Mouse (Mus musculus) embryonic facial prominence, embryonic 14.5 days (tissue): ENCODE data around the gene Sox21. TPM values are rescaled to one million over a fixed set of nuclear protein-coding genes. Genes with fewer than 3 reads are reported as not detected.

Source experiments
- ATAC-seq: fragments of 200-750 bp; cut with Nextera tagmentation; 2 replicates; pipeline ENCODE4 v1.8.0; 2017; ENCODE audit warnings: low read depth, moderate number of reproducible peaks, moderate TSS enrichment
- DNase-seq: peaks from one replicate; pipeline ENCODE4 v3.0.0-alpha.2; 2015; ENCODE audit warnings: low spot score
- H3K27ac ChIP-seq: fragments of 300-500 bp; sonication (generic); replicated peaks from 2 replicates; pipeline ENCODE4 v1.5.1; 2014; ENCODE audit warnings: low read depth, mild to moderate bottlenecking, low read length, moderate library complexity
- H3K27me3 ChIP-seq: fragments of 300-500 bp; sonication (generic); replicated peaks from 2 replicates; pipeline ENCODE4 v1.6.1; 2014; ENCODE audit warnings: low read length; ENCODE audit not compliant: control insufficient read depth, insufficient read depth
- H3K36me3 ChIP-seq: fragments of 300-500 bp; sonication (generic); 2 replicates; pipeline ENCODE4 v1.6.1; 2014; ENCODE audit warnings: low read length, mixed read lengths; ENCODE audit not compliant: control insufficient read depth, insufficient read depth
- H3K4me1 ChIP-seq: fragments of 300-500 bp; sonication (generic); 2 replicates; pipeline ENCODE4 v1.6.1; 2014; ENCODE audit warnings: antibody characterized with exemption, low read length; ENCODE audit not compliant: control insufficient read depth, insufficient read depth
- H3K4me2 ChIP-seq: fragments of 300-500 bp; sonication (generic); 2 replicates; pipeline ENCODE4 v1.6.1; 2014; ENCODE audit warnings: low read depth, mild to moderate bottlenecking, low read length, moderate library complexity, mixed read lengths
- H3K4me3 ChIP-seq: fragments of 300-500 bp; sonication (generic); 2 replicates; pipeline ENCODE4 v1.5.1; 2014; ENCODE audit warnings: low read depth, mild to moderate bottlenecking, low read length
- H3K9ac ChIP-seq: fragments of 300-500 bp; sonication (generic); 2 replicates; pipeline ENCODE4 v1.6.1; 2014; ENCODE audit warnings: low read depth, mild to moderate bottlenecking, low read length, moderate library complexity, mixed read lengths
- H3K9me3 ChIP-seq: fragments of 300-500 bp; sonication (generic); 2 replicates; pipeline ENCODE4 v1.6.1; 2016; ENCODE audit warnings: low read length; ENCODE audit not compliant: control insufficient read depth
- WGBS: fragments of 180-500 bp; shearing (Covaris S2); extraction: QIAGEN DNeasy Blood & Tissue Kit; methylation state at CpG from one replicate; pipeline ENCODE4 v1.1.7; 2014; 5-methylcytosine and 5-hydroxymethylcytosine counted together
- polyA plus RNA-seq: library from polyadenylated mRNA; unstranded; fragments of >200 nt; fragmentation: Nextera tagmentation; extraction: Ambion mirVana; gene quantifications from 2 replicates; pipeline ENCODE4 v1.2.1, GENCODE M21; 2014

Sox21 gene
- polyA plus RNA-seq, 1 experiment from 2014 or later: 2.2 TPM

DNA sequence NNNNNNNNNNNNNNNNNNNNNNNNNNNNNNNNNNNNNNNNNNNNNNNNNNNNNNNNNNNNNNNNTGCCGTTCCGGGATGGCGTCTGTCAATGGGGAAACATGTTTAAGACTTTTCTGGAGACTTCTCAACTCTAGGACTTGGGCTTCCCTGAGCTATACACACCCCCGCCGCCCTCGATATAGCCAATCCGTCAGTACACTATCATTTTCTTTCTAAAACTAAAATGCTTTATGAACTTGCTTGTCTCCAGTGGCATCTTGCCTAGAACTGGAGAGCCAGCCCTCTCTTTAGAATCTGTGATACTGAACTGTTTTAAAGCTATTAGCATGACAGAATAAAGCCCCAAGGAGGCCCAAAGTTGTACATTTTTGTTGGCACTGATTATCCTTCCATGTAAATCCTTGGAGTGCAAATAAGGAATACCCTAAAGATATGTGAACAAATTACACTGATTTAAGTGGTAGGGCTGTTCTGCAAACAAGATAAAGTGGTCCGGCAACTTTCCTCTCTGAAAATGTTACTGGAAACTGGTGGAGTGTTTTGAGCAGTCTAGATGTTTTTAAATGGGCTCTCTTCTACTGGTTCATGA, 4.4 kb downstream of the Sox21 start:
- no peak for ATAC-seq
- no peaks in the 10 kb centered on the region for H3K9me3 ChIP-seq
- WGBS: 6% methylated on average over 8 of the region's 8 CpGs
- H3K4me2 ChIP-seq: peak overlapping the region; percentile 41
- H3K36me3 ChIP-seq: no peaks in the 10 kb centered on the region
- no peak overlapping the region; the same call in 1 of the 2 replicates for H3K9ac ChIP-seq
- no peaks in the 10 kb centered on the region; the same call in 1 of the 2 replicates for H3K4me1 ChIP-seq
- peak overlapping the region; percentile 21; the same call in 1 of the 2 replicates for H3K4me3 ChIP-seq
- peaks cover 95% of the 10 kb centered on the region for H3K27me3 ChIP-seq
- DNase-seq: no peak
- H3K27ac ChIP-seq: no peak overlapping the region

DNA sequence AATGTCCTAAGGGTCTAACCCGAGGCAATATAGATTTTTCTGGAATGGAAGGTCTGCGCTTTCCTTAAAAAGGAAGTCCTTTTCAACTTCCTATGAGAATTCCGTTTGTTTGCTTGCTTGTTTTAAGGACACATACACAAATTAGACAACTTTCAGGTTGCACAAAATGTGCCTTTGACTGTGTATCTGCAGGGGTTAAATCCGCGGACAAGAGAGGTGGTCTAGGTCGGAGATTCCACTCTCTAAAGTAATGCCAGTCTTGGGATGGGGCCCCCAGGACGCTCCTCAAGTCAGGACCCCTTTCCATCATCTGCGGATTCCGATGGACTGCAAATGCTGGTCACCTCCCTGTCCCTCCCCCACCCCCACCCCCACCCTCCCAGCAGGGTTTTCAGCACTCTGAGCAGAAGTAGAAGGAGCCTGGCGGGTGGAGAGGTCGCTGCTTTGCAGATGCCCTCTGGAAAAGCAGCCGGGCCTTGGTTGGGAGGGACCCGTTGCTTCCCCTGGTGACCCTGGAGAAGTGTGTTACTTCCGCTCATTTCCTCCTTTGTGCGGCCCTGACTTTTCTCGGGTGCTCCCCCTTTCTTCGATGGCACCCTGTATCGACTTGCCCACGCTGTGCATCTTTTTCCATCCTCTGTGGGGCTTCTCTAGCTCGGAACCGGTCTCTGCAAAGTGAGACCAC, 10.2 kb downstream of the Sox21 start:
- H3K4me3 ChIP-seq: peak overlapping the region; percentile 19; the same call in 1 of the 2 replicates
- peak overlapping the region; percentile 37 for H3K4me2 ChIP-seq
- WGBS: 3% methylated on average over 20 of the region's 21 CpGs
- no peak for DNase-seq
- no peaks in the 10 kb centered on the region for H3K9me3 ChIP-seq
- no peaks in the 10 kb centered on the region for H3K36me3 ChIP-seq
- H3K27me3 ChIP-seq: peaks cover 89% of the 10 kb centered on the region
- H3K9ac ChIP-seq: no peak overlapping the region
- ATAC-seq: no peak
- no peak overlapping the region for H3K27ac ChIP-seq
- H3K4me1 ChIP-seq: no peaks in the 10 kb centered on the region; the same call in 1 of the 2 replicates

DNA sequence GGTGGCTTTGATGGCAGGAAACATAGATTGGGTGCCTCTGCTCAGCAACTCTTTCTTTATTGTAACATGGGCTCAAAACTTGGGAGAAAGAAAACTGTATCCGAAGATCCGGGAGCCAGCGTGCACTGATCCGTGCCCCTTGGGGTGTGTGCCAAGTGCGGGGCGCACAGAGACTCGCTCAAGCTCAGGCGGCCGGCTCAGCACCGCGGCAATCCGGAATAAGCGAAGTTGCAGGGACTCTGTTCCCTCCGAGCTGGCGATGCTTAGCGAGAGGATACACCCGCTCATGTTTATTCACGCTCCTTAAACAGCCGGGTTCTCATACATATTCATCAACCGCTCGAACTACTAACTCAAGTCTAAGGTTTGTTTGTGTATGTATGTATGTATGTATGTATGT, 10.9 kb downstream of the Sox21 start:
- DNase-seq (no peak), ATAC-seq (0 out of 2 replicates have a peak, but pooled peaks have one; percentile 23)
- Histone ChIP-seq H3K4me3 (peak overlapping the region; percentile 19; the same call in 1 of the 2 replicates), H3K9me3 (no peaks in the 10 kb centered on the region; the same call in 1 of the 2 replicates), H3K27ac (no peak overlapping the region), H3K4me2 (peak overlapping the region; percentile 37), H3K9ac (no peak overlapping the region), H3K27me3 (peaks cover 82% of the 10 kb centered on the region), H3K36me3 (no peaks in the 10 kb centered on the region), H3K4me1 (no peaks in the 10 kb centered on the region; the same call in 1 of the 2 replicates)
- WGBS: 1% methylated on average over 21 of the region's 21 CpGs

DNA sequence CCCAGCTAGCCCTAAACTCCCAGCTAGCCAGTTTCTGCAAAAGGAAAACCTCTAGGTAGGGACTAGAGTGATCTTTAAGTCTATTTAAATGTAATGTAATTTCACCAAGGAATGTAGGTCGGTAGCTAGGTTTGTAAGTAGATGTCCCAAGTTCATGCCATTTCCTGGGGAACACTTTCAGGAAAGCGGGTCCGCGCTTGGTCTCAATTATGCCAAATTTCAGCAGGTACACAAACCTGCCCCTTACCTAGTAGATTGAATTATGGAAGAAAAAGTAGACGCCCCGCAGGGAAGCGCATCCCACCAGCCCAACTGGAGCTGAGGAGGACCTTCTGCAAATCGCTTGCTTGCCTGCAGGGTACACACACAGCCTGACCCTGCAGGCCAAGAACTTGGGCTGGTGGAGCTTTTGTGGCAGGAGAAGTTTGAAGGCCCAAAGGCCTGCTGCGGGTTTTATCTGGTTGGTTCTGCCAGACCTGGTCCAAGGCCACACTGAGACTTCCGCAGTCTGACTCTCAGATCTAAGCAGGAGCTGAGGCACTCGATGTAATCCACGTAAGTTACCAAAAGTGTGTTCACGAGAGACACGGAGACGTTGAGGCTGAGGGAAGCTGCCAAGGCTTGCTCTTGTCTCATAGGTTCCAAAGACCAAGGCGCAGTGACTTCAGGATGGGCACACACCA, 11.6 kb downstream of the Sox21 start:
- Histone ChIP-seq H3K27me3 (peaks cover 76% of the 10 kb centered on the region), H3K9ac (no peak overlapping the region), H3K4me3 (no peak overlapping the region), H3K4me2 (no peak overlapping the region), H3K36me3 (no peaks in the 10 kb centered on the region), H3K4me1 (no peaks in the 10 kb centered on the region; the same call in 1 of the 2 replicates), H3K9me3 (no peaks in the 10 kb centered on the region; the same call in 1 of the 2 replicates), H3K27ac (no peak overlapping the region)
- no peak for DNase-seq
- ATAC-seq: no peak
- 15% methylated on average over 16 of the region's 16 CpGs for WGBS

DNA sequence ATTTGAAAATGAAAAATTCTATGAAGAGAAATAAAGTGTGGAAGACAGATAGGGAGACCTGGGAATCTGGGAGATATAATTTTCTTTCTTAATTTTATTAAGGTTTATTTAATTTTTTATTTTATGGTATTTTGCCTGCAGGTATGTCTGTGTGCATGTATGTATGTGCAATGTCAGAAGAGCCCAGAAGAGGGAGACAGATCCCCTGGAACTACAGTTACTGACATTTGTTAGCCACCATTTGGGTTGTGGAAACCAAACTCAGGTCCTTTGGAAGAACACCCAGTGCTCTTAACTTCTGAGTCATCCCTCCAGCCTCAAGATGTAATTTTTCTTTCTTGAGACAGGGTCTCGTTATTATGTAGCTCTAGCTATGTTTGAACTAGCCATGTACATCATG, 15.9 kb downstream of the Sox21 start:
- Histone ChIP-seq H3K4me1 (no peaks in the 10 kb centered on the region; the same call in 1 of the 2 replicates), H3K4me3 (no peak overlapping the region), H3K9me3 (no peaks in the 10 kb centered on the region; the same call in 1 of the 2 replicates), H3K36me3 (no peaks in the 10 kb centered on the region), H3K27me3 (peaks cover 39% of the 10 kb centered on the region), H3K9ac (no peak overlapping the region), H3K4me2 (no peak overlapping the region), H3K27ac (no peak overlapping the region)
- ATAC-seq (no peak), DNase-seq (no peak)
- 92% methylated on average over 1 of the region's 1 CpGs for WGBS

DNA sequence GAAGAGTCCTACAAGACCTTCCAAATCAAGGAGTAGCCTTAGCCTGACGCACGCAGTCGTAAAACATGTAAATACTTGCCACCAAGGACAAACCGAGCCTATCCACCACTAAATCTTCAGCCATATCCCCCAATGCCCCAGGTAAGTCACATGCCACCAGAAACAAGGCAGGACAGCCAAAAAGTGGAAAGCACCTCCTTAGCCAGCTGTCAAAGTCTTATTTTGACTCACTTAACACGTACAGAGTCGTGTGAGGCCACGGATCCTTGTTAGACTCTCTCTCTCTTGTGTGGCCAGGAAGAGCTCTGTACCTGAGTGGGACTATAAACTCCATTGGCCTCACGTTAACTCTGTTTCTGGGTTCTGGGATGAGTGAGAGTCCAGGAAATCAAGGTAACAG, 20.0 kb downstream of the Sox21 start:
- H3K4me2 ChIP-seq: no peak overlapping the region
- no peak overlapping the region for H3K27ac ChIP-seq
- H3K9me3 ChIP-seq: no peaks in the 10 kb centered on the region; the same call in 1 of the 2 replicates
- no peaks in the 10 kb centered on the region for H3K4me1 ChIP-seq
- 0 out of 2 replicates have a peak, but pooled peaks cover 5% of the 10 kb centered on the region for H3K27me3 ChIP-seq
- DNase-seq (no peak), ATAC-seq (no peak)
- H3K9ac ChIP-seq: no peak overlapping the region
- 85% methylated on average over 8 of the region's 8 CpGs for WGBS
- no peak overlapping the region for H3K4me3 ChIP-seq
- H3K36me3 ChIP-seq: no peaks in the 10 kb centered on the region

GRCm38 (mm10) chr14:118212188-118212804, 24.5 kb downstream of the Sox21 start:
- 0 out of 2 replicates have a peak, but pooled peaks cover 2% of the 10 kb centered on the region for H3K9me3 ChIP-seq
- H3K27ac ChIP-seq: no peak overlapping the region
- H3K4me3 ChIP-seq: no peak overlapping the region
- H3K4me1 ChIP-seq: no peaks in the 10 kb centered on the region
- H3K4me2 ChIP-seq: no peak overlapping the region
- DNase-seq: no peak
- H3K9ac ChIP-seq: no peak overlapping the region
- 0 out of 2 replicates have a peak, but pooled peaks cover 5% of the 10 kb centered on the region for H3K27me3 ChIP-seq
- no peak for ATAC-seq
- H3K36me3 ChIP-seq: no peaks in the 10 kb centered on the region
- WGBS: 79% methylated on average over 15 of the region's 15 CpGs

GRCm38 (mm10) chr14:118209642-118210041, 27.2 kb downstream of the Sox21 start:
- Histone ChIP-seq H3K36me3 (no peaks in the 10 kb centered on the region), H3K27me3 (no peaks in the 10 kb centered on the region), H3K9ac (no peak overlapping the region), H3K4me3 (no peak overlapping the region), H3K9me3 (0 out of 2 replicates have a peak, but pooled peaks cover 2% of the 10 kb centered on the region), H3K4me1 (no peaks in the 10 kb centered on the region), H3K27ac (no peak overlapping the region), H3K4me2 (no peak overlapping the region)
- WGBS: 26% methylated on average over 5 of the region's 5 CpGs
- DNase-seq (peak; percentile 75), ATAC-seq (no peak)
